Mouse (Mus musculus) brain, adult 2 months (tissue): ENCODE results near the gene Mrps34.

ENCODE experiments used
- DNase-seq: peaks from one replicate; pipeline ENCODE4 v3.0.0; 2011; ENCODE audit warnings: low read depth, low spot score

Gene Mrps34

DNA sequence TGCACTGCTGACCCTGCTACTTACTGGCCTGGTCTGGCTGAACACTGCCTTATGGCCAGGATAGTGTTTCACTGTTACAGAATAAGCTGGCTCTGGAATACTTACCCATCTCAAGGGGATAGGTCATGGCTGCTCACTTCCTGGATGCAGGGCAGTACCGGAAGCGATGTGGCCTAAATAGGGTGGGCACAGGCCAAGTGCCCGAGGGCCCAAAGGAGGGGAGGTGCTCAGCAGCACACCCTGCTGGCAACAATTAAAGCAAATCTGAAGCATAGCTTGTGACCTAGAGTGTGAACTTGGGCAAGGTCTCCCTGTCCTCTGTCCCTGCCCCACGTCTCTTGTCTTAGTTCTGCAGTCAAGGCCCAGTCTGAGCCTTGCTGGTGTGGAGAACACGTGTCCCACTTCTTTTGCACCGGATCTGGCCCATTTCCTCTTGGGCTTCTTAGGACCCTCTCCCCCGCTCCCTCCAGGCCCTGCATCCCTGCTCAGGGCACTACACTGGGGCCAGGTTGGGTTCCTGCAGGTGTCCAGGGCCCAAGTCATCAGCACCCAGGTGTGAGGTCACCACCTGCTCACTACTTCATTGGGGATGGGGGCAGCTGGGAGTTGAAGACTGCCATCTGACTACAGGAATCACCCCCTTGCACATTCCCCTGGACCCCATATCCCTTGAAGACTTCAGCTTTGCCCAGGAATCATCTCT lies 13.0 kb upstream of the Mrps34 start:
- DNase-seq, result no peak

DNA sequence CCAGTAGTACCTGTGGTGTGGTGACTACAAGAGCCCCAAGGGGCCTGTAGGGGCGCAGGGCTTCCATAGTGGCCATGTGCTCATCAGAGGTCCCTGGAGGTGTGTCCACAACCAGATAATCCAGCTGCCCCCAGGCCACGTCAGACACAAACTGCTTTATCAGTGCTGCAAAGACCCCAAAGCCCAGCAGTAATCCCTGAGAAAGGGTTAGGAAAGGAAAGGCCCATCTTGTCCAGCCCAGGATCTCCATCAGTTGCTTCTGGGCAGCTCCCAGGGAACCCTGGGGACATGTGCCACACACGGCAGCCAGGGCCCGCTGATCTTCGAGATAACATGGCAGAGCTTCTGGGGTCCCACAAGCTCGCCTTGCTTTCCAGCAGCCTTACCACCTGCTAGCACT lies 10.5 kb upstream of the Mrps34 start:
- no peak for DNase-seq

DNA sequence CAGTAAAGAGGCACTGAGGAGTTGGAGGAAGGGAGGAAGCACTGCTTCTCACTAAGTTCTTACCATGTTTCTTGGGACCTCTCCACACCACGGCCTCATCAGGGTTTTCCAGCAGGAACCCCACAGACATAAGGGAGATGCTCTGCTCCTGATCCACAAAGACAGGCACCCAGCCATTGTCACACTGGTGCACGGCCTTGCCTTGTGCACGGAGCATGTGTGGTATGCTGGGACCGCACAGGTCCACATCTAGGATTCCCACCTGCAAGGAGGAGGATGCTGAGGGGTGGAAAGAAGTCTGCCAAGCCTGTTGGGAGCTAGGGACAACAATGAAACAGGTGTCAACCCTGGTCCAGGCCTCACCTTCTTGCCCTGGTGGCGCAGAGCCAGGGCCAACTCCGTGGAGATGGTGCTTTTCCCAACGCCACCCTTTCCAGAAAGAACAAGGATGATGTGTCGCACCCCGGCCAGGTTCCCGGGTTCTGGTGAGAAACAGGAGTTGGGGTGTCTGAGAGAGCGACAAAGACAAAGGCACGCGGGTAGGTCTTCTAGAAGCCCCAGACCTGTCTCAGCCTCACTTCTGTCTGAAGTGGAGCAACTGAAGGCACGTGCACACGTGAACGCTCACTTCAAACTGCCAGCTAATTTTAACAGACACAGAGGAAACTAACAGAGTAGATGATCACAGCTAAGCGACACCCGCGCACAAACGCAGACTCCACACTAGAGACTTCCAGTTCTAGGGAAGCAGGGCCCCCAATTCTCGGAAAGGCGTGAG lies 9.4 kb upstream of the Mrps34 start:
- no peak for DNase-seq

DNA sequence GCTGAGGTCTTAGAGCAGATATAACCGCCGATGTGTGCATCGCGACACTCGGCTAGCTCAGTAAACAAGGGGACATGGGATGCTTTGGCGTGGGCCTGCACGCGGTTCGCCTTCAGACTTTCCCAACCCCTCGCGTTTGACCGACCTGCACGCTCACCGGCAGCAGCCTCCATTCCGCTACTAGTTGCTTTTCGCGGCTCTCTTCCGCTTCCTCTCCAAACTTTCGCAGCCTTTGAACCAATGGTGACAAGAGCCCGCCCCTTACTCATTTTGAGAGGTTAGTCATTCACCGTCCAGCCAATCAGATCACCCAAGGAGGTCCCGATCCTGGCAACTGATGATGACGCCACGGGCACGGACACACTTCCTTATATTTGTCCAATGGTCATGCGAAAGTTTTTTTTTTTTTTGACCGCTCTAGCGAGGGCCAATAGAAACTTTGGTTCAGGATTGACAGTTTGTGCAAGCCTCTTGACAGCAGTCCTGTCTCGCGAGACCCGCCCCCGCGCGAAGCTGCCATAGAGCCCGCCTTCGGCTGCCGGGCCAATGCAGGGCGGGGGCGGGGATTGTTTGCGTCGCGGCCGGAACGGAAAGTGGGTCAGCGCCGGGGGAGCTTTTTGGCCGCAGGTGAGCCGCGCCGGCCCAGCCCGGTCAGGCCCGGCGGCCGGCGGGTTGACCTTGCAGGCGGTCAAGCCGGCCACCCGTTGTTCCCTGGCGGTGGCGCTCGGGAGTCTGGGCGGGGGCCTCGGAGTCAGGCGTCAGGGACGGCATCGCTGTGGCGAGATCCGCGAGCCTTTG lies 8.6 kb upstream of the Mrps34 start, which contains the start of the genes Nubp2 and Spsb3:
Gene Nubp2, minus strand, starts transcription at position 216 of the 798 bp plus-strand sequence.
Gene Spsb3, plus strand, starts transcription at position 510 of the 798 bp plus-strand sequence.
- DNase-seq, result peak; percentile 100

DNA sequence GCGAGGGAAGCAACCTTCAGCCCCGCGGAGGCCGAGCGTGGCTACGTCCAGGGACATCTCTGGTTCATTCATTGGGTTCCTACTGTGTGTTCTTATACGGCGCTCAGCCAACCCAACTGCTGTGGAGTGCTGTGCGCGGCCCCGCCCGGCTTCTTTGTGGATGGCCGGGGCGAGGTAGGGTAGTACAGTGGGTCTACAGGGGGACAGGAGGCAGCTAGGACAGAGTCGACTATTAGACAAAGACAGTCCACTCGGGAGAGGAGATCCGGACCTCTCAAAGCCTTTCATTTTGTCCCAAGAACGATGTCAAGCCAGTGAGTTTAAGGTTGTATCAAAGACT lies 8.0 kb upstream of the Mrps34 start:
- DNase-seq, result no peak

DNA sequence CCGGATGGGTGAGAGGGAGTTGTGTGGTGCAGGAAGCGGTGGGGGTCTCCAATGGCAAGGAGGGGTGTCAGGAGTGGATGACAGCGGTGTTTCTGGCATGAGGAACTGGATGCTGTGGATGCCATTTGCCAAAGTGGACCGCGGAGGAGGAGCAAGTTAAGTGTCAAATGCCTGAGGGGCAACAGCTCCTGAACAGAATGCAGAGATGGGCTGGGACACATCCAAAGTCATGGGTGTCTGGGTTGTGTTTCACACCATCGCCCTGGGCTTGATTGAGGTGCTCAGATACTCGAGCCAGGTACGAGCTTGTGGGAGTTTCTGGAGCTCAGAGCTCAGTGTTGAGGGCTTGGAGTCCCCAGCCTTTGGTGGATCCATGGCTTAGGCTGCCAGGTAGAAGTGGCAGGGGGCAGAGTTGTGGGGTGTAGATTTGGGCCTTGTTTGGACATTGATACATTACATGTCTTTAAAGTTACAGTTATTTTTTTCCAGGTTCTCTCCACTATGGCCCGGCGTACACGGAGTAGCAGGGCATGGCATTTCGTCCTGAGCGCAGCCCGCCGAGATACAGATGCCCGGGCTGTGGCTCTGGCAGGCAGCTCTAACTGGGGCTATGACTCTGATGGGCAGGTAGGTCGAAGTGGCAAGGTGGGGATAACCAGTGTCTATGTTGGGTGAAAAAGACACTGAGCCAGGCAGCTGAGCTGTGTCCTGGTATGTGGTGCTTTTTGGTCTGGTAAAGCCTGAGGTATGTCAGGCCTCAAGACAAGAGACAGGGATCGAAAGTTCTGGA lies 7.4 kb upstream of the Mrps34 start:
- peak; percentile 49 for DNase-seq

DNA sequence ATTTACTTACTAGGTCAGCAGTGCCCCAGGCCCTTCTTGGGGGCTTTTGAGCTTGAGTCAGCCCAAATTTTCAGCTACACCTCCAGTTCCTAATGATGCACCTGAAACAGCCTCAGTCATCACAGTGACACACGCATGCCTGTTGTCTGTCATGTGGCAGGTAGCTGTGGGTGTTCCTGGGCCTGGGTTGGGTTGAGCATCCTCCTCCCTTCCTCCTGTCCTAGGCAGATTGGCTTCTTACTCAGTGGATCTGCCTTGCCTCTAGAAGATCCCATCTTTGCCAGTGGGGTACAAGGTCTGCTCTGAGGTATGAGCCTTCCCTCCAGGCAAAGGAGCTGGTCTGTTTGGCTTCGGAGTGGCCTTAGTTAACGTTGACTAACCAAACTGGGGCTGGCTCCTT lies 6.1 kb upstream of the Mrps34 start:
- no peak for DNase-seq

DNA sequence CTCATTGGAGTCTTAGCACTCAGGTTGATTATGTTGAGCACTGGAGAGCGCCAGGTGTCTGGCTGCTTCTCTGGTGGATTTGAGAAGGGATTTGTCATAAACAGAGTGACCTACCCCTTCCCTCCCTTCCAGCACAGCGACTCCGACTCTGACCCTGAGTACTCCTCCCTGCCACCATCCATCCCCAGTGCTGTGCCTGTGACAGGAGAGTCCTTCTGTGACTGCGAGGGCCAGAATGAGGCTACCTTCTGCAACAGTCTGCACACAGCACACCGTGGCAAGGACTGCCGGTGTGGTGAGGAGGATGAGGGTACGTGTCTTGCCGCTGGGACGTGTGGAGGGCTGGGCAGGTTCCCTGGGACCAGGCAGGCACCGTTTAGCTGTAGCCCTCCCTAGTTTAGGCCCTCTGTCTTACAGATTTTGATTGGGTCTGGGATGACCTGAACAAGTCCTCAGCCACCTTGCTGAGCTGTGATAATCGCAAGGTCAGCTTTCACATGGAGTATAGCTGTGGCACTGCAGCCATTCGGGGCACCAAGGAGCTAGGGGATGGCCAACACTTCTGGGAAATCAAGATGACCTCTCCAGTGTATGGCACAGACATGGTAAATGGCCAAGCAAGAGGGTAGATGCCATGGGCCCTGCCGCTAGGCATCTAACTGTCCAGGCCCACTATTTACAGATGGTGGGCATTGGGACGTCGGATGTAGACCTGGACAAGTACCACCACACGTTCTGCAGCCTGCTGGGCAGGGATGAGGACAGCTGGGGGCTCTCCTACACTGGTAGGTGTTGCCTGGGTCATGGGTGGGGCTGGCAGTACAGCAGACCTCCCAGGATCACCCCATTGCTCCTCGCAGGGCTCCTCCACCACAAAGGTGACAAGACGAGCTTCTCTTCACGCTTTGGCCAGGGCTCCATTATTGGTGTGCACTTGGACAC lies 4.5 kb upstream of the Mrps34 start:
- no peak for DNase-seq

DNA sequence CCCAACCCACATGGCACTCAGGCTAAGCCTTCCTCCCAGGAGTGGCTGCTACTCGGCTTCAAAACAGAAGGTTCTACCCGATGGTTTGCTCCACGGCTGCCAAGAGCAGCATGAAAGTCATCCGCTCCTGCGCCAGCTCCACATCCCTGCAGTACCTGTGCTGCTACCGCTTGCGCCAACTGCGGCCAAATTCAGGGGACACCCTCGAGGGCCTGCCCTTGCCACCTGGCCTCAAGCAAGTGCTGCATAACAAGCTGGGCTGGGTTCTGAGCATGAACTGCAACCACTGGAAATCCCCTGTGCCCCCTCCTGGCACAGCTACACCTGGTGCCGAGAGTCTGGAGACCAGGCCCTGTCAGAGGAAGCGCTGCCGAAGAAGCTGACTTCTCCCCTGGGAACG lies 3.6 kb upstream of the Mrps34 start:
- DNase-seq, result peak; percentile 89

DNA sequence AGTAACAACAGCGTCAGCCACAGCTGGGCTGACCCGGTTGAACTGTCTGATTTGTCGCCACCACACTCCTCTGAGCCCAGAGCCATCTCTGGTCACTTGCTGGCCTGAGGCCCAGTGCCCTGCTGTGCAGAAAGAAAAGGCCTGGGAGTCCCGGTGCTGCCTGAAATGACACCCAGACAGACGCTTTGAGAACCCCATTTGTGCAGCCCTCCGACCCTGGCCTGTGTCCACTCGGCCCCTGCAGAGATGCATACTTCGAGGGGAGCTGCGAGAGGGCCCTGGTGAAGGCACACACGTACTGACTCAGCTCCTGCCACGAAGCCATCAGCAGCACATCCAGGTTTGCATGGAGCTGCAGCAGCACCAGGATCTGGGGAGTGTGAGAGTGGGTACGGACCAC lies 2.1 kb upstream of the Mrps34 start:
- no peak for DNase-seq

DNA sequence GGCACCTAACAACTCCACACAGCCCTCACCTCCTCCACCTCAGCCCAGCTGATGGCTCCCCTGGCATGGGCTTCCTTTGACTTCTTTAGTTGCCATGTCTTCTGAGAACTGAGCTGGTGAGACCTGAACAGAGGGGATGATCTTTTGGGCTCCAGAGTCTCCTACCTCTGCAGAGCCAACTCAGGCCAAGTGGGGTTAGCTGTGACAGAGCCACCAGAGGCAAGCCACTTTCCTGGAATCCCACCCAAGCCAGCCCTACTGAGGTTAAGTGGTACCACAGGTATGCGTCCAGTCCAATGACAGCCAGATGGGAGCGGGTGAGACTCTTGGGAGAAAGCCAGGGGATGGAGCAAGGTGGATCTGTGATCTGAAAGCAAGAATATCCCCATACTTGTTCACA lies 1.6 kb upstream of the Mrps34 start:
- no peak for DNase-seq

DNA sequence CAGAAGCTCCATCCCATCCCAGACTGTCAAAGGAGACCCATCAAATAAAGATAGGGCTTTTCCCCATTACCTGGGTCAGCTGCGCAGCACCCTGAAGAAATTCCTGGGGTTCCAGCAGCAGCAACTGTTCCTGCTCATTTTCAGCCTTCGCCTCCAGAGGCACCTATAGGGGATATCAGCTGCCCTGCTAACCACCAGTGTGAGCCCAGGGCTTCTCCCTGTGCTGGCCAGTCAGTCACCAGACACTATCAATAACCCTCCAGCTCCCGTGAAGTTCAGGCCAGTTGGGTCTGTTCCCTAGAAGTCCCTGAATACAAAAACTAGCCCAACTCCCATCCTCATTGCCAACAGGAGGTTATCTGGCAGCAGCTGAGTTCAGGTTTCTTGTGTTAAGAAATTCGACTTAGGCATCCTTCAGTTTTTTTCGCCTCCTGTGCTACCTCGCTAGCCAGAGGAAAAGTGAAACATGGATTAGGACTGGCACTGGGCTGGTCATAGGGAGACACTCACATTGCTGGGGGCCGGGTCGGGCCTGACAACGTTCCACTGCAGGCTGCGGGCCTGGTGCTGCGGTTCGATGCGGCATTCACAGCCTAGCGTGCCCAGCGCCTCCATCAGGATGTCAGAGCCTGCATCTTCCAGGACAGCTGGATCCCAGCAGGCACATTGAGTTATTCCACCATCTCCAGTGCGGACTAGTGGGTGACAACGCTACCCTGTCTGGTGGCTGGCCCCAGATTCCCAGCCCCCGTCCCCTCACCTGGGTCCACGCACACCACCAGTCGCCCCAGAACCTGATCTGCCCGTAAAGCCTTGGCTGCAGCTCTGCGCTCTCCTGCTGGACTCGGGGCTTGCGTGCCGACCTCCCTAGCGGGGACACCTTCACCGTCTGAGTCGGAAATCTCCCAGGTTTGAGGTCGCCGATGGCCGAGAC lies 588 bp upstream of the Mrps34 start:
- DNase-seq, result peak; percentile 41

DNA sequence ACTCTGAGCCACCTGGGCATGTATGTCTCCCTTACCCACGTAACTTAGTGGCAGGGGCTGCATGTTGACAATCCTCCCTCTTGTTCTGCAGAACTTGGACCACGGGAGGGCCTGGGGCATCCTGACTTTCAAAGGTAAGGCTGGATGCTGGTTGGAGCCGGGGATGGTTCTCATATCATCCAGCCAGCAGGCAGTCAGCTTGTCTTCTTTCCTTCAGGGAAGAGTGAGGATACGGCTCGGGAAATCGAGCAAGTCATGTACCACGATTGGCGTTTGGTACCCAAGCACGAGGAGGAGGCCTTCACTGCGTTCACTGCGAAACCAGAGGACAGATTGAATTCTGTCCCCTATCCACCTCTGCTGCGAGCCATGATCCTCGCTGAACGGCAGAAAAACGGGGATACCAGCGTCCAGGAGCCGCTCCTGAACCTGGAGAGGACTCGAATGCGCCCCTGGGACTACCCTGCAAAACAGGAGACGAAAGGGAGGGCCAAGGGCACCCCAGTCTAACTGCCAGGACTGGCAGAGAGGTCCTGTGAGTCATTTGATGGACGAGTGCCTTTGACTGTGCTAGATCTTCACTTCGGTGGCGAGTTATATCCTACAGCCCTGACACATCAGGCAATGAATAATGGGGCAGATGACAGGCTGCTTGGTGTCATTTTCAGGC lies 790 bp downstream of the Mrps34 start:
- no peak for DNase-seq

DNA sequence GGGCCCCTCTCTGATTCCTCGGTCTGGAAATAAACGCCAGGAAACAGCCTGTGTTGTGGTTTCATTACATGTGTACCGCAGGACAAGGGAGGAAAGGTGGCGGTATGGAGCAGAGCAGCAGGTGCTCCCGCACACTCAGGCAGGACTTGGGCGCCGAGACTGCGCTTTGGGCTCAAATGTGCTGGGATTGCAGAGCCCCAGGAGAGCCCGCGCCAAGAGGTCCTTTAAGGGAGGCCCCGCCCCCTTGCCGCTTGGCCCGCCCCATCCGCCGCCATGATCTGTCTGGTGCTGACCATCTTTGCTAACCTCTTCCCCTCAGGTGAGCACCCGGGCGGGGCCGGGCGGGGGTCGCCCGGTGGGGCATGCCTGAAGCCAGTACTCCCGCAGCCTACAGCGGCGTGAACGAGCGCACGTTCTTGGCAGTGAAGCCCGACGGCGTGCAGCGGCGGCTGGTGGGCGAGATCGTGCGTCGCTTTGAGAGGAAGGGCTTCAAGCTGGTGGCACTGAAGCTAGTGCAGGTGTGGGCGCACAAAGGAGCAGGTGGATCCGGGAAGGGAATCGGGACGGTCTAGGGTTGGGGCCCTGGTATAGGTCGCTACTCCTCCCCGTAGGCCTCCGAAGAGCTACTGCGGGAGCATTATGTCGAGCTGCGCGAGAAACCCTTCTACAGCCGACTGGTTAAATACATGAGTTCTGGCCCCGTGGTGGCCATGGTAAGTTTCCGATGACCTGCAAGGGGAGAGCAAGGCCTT lies 1.5 kb downstream of the Mrps34 start, which contains the start of gene Nme3:
Gene Nme3, plus strand, starts transcription at position 260 of the 752 bp plus-strand sequence.
- peak; percentile 88 for DNase-seq

DNA sequence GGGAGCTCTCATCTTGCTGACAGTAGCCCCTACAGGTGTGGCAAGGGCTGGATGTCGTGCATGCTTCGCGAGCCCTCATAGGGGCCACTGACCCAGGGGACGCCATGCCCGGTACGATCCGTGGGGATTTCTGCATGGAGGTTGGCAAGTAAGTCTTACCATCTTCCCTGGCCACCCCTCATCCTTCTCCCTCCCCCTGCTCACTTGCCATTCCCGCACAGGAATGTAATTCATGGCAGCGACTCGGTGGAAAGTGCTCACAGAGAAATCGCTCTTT lies 2.0 kb downstream of the Mrps34 start:
- no peak for DNase-seq

DNA sequence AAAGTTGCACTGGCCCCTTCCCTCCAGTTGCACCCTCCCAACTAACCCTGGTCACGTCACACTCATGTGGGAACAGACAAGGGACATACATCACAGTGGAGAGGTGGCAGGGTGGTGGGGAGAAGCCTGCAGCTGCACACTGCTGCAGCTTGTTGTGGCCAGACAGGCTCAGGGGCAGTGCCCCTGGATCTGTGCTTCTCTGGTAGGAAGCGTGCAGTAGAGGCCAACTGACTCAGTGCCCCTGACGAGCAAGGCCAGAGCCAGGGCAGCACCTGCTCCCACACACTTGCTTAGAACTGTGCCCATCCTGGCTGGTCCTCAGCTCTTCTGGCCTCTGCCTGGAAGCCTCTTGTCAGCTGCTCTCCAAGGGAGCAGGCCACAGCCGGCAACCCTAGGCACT lies 2.7 kb downstream of the Mrps34 start:
- DNase-seq, result no peak

DNA sequence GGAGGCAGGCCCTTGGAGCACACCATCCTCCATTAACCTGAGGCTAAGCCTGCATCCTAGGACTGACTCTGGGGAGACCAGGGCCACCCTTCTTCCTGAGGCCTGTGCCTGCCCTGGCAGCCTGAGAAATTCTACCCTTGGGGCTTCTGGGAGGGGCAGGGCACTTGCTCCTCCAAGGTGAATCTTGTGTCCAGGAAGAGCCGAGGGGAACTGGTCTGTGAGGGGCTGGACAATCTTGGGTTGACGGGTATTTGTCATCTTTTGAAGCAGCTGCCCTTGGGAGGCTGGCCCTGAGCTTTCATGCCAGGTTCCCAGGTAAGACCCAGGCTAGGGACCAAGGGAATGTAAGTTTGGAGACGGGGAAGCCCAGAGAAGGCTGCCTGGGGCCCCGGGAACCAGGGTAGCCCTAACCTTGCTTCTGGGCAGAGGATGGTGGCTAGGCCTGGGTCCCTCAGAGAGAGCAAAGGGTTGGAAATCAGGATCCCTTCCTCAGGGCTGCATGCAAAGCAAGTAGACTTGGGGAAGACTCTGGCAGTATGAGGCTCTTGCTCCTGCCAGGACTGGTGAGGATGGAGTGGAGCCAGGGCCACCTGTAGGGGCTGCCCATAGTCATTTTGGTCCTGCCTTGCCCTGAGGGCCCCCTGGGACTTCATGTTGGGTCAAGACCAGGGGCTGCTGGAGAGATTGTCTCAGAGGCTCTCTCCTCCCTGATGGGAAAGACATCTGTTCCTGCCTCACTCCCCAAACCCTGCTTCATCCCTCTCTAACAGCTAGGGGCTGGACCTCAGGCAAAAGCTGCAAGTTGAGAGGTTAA lies 3.3 kb downstream of the Mrps34 start:
- DNase-seq, result no peak
